Mouse (Mus musculus) spleen, postnatal 4 days (tissue): ENCODE results near the gene Dop1a.
A peak's percentile ranks its signal among the peaks of the same experiment; 100 is the strongest.

Experiments used
- DNase-seq, 2 experiments: peaks; one replicate each; pipeline ENCODE4 v3.0.0; 2022; ENCODE audit warnings: low spot score in 2 of 2

The Dop1a gene

DNA sequence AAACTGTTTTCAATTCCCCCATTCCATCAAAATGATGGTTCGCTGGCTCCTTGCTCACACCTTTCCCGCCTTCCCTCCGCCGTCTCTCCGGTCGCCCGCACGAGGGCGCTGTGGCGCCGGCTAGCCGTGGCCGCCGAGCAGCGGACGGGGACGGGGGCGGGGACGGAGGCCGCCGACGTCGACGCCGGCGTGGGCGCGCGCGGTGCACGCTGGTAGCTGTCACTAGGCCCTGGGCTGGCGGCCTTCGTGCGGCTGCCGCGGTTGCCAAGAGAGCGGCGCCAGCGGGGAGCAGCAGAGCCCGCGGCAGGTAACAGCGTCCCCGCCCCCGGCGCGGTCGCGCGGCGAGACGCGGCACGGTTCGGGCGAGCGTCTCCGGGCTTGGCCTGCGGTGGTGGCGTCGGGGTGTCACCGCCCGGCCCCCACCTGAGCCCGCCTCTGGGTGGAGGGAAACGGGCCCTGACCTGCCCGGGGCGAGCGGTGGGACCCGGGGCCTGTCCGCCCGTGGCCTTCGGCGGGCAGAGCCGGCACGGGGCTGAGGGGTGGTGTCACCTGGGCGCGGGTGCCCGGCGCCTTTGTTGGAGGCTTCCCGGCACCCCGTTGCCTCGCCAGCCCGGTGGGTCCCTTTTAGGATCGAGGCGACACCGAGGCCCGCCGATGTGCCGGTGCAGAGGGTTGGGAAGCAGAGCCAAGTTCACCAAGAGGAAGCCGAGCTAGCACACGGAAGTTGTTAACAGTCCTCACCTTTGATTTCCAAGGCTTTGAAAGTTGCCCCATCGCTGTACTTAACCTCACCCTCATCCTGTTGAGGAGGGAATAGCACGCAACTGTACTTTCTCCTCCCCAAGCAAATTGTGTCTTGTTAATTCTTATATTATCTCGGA is at the start of gene Dop1a:
Gene Dop1a (plus strand): TSS at position 165 of the 881 bp plus-strand sequence.
- DNase-seq = peak; percentile 91 to 98

DNA sequence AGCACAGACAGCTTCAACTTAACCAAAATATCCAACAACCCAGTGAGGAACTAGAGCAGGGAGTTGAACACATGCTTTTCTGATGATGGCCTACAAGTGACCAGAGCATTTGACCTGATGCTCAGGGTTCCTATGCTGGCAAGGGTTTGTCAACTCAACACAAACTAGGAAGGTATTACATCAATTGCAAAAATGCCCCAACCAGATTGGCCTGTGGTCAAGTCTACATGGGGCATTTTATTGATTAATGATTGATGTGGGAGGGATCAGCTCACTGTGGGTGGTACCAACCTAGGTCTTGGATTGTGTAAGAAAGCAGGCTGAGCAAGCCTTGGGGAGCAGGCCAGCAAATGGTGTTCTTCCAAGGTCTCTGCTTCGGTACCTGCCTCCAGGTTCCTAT is 49.0 kb upstream of the Dop1a start:
- no peak for DNase-seq

DNA sequence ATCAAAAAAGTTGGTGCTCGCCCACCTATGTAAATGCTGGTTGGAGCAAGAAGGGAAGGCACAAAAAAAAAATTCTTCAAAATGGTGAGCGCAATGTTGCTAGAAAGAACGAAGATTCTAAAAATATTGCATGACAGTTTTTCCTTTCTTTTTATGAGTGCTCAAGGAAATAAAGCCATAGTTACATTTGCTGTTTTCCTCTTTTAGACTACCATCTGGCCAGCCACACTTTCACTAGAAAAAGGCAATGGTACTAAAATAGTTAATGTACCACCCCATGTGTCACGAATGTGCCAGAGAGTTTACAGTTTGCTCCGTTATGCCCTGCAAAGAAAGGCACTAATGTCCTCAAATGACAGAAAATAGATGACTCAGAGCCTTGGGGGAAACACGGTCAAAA is 47.6 kb upstream of the Dop1a start:
- no peak for DNase-seq

DNA sequence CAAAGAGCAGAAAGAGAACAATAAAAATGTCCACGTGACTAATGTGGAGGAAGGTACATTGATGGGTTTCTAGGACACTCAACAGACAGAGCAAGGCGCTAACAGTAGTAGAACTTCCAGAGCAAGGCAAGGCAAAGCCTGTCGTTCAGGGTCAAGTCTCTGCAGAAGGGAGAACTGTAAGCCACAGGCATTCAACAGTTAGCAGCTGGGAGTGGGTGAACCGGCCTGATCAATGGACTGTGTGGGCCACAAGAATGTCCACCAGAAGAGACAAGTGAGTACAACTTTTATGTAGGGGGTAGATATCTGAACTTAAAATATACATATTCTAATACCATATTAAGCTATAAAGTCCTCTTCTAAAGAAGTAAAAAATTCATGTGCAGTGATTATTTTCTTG is 43.6 kb upstream of the Dop1a start:
- DNase-seq = no peak

DNA sequence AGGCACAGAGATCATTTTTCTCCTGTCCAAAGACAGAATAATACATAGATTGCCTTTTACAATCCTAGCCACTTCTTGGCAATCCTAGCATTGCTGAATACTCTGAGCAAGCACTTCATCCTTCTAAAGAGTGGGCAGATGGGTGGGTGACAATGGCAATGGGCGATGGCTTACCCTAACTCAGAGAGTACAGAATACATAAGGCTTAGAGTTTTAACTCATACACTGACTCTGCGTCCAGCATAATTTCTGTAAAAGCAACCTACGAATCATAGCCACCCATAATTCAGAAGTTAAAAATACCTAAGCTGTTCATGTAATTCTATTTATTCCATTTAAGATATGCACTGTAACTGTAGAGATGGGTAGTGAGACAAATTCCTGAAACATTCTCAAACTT is 31.4 kb upstream of the Dop1a start:
- no peak for DNase-seq

DNA sequence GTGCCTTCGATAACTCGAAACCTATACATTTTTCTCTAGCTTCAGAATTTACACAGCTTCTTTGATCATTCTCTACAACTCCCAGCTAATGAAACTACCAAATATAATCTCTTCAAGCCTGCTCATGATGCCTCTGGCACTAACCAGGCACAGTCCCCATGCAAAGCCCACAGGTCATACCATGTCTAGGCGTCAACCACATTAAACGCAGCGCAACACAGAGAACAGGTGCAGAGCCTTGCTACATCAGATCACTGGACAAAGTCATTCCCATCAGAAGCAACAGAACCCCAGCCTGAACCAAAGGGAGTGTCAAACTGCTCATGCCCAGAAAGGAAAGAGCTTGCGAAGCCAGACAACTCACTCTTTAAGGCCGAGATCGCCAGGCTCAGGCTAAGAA is 30.3 kb upstream of the Dop1a start:
- no peak for DNase-seq

DNA sequence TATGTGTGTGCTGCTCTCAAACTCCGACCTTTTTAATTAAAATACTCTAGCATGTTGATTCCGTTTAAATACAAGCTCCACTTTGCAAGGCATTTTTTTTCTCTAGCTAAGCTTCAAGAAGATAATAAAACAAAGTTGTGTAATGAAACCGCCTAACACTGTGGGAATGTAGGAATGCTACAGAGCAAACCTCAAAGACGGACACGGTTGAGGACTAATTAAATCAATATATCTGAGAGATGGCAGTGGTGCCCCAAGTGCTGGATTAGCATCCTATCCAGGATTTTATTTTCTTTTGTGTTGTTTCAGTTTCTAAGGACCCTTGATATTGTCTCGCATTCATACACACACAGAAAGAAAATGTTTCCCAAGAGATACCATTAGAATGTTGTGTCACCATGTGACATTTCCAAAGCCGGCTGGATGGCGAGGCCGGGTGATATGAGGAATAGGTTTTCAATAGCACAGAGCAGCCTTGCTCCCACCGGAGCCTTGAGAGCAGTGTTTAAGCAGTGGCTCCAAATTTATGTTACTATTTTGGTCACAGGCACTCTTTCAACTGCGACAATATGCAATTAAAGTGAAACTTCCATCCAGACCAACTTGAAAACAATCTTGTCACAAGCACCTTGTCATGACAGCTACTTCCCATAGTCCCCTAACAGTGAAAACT is 28.5 kb upstream of the Dop1a start:
- no peak for DNase-seq

DNA sequence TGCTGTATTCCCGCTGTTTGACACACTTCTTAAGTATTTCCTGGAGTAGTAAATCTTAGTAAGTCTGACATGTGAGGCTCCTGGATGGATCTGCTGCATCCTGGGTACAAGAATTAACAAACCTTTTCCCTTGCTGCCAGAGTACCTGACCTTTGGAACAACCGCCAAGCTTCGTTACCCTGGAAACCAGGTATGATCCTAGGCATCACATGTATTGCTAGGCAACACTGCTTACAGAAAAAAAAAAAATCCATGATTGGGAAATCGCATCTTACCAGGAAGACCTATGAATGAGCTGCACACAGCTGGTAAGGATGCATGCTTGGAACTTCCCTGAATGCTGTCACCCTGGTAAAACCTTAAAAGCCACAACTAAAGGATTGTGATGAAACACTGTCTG is 24.7 kb upstream of the Dop1a start:
- DNase-seq = no peak

DNA sequence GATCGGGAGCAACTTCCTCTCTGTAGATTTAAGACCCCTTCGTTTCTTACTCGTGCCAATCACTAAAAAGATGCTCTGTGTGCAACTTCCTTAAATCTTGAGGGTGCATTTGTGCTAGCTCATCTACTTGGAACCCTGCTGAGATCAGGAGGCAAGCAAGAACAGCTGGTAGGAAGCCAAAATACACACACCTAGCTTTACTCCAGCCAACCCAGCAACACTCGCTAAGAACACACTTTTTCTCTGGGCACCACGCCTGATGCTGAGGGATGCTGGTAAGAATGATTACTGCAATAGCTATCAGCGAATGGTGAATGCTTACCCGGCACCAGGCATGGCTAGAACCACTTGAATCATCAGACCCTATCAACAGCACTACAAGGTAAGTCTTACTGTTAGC is 20.1 kb upstream of the Dop1a start:
- no peak for DNase-seq

DNA sequence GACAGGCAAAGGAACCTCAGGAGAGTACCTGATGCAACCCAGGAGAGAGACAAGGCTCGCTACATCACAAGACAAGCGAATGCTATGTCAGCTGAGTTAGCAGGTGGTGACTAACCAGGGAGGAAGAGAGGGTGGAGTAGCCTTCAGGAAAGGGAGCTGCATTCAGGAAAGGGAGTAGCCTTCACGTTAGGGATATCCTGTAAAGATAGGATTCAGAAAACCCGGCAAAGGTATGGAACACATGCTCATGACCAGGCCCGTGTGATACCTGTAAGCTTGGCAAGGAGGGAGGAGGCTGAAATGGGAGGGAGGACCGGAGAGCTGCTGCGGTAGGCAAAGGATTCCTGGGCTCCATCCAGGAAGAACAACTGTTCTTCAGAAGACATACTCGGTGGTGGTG is 19.5 kb upstream of the Dop1a start:
- DNase-seq = no peak

DNA sequence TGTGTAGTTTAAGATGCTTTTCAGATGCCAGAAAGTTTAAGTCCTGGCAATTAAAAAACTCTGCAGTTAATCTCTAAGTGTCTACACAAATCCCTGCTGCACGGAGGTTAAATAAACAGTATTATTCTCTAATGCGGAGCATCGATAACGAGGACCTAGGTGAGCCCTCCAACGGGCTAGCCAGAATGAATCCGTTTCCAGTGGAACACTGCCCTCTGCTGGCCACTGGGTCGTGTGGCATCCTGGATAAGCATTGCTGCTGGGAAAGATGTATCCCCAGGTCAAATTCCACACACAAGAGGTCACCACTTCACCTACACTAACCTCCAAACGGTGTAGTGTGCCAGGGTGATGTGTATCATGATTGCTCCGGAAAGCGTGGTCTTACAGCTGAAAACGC is 17.4 kb upstream of the Dop1a start:
- DNase-seq = peak; percentile 66 to 87

DNA sequence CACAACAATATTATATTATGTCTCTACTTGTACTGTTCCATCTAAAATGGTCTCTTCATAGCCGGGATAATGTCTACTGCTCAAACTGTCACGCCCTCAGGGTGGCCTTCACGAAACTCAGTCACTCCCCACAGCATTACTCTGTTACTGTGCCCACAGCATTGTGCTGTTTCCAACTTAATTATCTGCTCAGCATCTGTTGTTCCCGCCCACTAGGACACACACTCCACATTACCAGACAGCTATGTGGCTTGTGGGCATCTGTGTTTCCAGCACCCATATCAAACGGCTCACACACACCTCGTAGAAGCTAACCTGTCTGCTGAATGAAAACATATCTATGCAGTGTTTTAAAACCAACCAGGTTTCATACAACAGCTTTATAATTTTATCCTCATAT is 15.9 kb upstream of the Dop1a start:
- no peak for DNase-seq

DNA sequence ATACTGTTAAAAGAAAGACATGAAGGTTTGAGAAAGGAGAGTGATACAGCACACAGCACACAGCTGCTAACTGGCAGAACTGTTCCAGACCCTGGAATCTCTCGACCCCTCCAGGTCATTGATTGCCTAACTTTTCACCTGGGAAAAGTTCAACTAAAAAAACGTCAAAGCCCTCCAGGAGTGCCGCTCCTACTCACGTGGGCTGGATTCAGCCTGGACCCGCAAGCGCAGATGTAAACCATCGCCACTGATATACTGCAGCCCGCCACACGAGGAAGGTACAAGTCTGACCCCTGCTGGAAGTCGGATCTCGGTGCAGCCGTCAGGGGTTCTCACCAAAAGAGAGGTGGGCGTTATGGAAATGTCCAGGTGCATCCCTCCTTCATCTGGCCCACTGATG is 15.3 kb upstream of the Dop1a start:
- DNase-seq = peak; percentile 45 to 73

DNA sequence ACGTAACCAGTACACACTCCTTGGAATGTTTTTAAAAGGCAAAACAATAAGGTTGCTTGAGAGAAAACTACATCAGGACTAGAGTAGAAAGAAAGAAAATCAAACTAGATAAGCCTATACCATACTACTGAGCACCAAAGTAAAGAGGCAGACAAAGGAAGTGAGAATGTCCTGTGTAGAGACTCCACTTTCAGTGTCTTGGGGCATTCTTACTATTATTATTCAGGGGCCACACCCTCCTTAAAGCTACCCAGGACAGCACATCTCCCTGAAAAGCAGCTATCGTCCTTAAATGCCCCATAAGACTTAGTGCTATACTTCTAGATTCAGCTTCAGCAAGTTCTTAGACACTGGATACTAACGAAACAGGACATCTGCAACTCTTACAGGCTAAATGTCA is 13.3 kb upstream of the Dop1a start:
- DNase-seq = no peak

DNA sequence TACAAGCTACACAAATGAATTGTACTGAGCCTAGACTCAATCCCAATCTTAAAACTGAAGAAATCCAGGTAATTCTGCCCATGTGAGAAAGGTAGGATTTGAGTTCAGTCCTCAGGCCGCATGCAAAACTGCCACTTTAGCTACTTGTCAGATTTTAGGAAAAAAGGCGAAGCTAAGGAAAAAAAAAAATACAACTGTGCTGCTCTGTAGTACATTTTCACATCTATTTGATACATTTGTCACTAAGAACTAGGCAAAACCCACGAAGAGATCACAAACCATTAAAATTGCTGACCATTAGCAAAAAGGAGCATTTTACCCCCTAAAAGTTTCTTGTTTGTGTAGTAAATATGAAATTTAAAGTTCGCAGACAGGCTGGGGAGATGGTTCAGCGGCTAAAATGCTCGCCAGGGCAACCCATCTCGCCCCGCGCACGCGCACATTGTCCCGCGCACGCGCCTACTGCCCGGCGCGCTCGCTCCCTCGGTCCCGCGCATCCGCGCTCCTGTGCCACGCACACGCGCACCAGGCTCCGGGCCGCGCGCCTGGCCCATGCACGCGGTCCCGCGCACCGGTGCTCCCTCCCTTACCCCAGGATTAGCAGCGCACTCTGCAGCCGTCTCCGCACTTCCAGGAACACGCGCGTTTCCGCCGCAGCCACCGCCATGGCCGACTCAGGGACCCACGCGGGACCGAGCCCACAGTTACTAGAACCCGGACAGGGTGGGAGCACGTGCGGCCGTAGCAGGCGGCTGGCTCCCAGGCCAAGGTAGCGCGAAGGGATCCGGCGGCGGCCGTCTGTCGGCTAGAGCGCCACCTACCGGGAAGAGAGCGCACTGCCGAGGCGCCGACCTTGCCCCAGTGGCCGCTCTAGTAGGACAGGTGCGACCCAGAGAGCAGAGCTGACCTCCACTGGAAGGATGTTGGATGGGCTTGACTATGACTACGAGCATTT is 2.5 kb upstream of the Dop1a start, which contains the start of gene Ube2cbp:
Gene Ube2cbp (minus strand): TSS at position 800 of the 955 bp plus-strand sequence.
- peak; percentile 85 to 97 for DNase-seq

DNA sequence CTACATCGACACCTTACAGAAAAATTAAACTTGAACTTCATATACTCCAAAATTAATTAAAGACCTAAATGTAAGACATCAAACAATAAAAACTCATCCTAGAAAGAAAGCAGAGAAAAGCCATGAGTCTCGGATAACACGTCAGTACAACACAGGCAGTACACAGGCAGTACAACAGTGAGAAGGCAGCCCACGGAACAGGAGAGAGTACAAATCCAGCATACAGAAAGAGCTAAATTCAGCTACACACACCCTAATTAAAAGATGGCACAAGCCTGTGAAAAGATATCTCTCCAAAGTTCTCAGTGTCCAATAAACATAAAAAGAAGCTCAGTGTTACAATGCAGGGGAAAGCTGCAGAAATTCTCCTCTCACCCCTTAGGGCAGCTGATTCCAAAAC is 9.0 kb downstream of the Dop1a start:
- DNase-seq = no peak

DNA sequence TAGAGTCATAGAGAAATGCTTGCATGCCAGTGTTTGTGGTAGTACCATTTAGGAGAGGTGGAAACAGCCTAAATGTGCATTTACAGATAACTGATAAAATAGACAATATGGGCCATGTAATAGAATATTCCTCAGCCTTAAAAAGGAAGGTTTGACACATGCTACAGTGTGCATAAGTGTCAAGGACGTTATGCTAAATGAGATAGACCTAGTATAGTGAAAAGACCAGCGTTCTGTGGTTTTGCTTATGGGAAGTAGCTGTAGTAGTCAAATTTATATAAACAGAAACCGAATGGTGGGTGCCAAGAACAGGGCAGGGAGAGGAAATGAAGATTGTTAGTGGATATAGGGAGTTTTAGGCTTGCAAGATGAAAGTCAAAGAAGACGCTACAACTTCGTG is 9.8 kb downstream of the Dop1a start:
- no peak for DNase-seq

DNA sequence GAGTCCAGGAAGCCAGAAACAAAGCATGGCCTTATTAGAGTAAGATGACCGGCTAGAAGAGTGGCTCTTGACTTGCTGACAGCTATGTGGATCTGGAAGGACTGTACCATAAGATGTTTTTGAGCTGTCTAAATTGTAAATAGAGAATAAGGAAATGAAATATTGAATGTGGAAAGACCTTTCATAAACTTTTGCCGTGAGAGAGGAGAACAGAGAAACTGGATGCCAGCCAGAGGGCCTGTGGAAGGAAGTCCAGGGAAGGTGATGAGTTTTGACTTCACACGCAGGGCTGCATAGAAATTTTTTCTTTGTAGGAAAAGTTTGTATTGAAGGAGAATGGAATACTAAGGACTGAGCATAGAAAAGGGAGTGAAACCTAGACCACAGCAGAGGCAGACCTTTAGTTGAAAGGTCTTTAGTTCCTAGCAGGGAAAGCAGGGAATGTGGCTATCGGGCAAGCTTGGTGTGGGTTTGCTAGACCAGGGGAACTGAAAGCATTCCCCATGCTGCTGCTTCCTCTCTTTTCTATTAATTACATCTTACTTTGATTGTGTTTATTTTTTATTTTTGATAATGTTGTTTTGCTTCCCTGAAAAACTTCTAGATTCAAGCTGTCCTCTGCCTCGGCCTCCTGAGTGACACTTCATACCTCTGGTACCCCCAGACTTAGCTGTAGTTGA is 11.6 kb downstream of the Dop1a start:
- DNase-seq = no peak

DNA sequence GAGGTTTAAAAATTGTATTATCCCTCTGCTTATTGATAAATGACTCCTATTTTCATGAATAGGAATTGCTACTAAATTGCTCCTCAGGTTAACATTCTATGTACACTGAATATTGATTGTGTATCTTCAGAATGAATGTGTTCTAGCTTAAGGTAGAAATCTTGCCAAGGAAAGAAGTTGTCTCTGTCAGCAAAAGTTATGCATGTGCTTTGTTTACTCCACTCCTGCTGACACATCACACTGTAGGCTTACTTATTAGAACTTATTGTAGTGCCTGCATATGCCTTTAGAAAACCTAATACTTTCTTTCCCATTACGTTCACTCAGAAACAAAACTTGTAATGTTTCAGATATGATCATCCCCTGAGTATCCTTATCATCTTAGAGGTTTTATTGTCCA is 15.3 kb downstream of the Dop1a start:
- DNase-seq = no peak

DNA sequence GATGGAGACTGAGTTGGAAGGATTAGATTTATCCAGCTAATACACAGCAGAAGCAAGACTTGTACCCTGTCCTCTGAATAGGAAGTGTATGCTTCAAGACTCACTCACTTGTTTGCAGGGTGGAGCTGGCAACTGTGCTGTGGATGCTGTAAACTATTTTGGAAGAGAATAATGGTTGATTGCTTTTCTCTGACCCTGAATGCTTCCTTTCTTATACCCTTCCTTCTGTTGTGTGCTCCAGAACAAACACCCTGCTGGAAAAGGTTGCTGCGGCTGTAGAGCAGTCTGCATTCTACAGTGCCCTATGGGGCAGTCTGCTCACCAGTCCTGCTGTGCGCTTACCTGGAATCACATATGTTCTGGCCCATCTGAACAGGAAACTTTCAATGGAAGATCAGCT is 24.8 kb downstream of the Dop1a start:
- no peak for DNase-seq

DNA sequence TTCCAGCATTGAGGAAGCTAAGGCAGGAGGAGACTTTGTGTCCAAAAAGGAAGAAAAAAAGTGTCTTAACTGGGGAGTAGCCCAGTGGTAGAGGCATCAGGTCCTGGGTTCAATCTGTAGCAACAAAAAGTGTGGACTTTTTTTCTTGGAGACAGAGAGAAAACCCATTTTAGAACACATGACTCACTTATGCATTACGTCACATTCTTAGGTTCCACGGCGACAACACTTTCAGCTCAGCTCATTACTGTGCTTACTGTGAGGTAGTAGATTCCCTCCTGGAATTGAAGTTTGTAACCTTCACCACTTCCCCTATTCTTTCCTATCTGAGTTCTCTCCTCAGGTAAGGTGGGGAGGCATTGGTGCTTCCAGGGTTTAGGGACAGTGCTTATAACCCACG is 29.3 kb downstream of the Dop1a start:
- DNase-seq = no peak

DNA sequence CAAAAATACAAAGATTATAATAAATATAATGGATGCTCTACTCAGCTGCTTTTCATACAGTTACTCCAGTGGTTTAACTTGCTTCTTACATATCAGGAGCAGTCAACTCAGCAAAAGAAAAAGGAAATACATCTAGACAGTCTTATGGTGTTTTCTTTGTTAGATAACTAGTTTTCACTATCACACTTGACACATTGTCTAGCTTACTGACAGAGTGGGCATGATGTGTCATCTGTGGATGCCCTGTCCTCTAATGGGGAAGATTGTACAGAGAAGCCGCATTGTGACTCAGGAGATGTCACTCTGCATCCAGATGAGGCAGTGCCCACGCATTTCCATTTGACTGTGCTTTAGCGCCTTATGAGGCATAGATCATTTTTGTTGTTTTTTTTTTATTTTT is 32.1 kb downstream of the Dop1a start:
- no peak for DNase-seq
